Mouse (Mus musculus) embryonic stem cell, embryonic (primary cell): ENCODE results near the gene Emx1.

Experiments used
- CTCF ChIA-PET, 4 experiments: fragments of 300-600 bp in 2 of 4; fragments of 350-600 bp in 2 of 4; sonication (Branson Sonifier 250); formaldehyde crosslinking; loops; one replicate each; lab custom pipeline; 2022; ENCODE audit warnings: inconsistent platforms in 2 of 4; lab: Charles Lee
- POLR2A ChIA-PET, 4 experiments: fragments of 300-600 bp in 2 of 4; fragments of 350-600 bp in 2 of 4; sonication (Branson Sonifier 250); formaldehyde crosslinking; loops; one replicate each; lab custom pipeline; 2022; ENCODE audit warnings: antibody characterized with exemption in 4 of 4, inconsistent platforms in 1 of 4; lab: Charles Lee

Emx1 gene

DNA sequence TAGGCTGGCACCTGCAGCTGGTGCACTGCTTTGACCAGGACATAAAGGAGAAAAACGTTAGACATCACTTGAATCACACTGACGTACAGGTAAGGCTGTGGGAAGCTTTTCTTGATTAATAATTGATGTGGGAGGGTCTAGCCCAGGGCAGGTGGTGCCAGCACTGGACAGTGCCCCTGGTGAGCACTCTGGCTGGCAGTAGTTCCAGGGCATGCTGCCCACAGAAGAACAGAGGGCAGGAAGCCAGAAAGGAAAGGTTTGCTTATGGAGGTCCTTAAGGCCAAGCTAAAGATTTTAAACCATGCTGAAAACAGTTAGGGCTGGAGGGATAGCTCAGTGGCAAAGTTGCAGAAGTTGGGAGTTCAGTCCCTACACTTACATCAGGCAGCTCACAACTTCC, 7.2 kb upstream of the Emx1 start:
- ChIA-PET POLR2A (interaction anchor here in 3 of 4 experiments (0.7 to 1.2 kb wide), 3 partner anchors 10 to 1216 kb away, joined by 3 to 4 read pairs (median 3); no protein-coding TSS in a partner anchor), CTCF (interaction anchor here in 1 of 4 experiments (1.2 to 1.4 kb wide), 2 partner anchors 14 to 20 kb away, joined by 3 to 5 read pairs; no protein-coding TSS in a partner anchor)

DNA sequence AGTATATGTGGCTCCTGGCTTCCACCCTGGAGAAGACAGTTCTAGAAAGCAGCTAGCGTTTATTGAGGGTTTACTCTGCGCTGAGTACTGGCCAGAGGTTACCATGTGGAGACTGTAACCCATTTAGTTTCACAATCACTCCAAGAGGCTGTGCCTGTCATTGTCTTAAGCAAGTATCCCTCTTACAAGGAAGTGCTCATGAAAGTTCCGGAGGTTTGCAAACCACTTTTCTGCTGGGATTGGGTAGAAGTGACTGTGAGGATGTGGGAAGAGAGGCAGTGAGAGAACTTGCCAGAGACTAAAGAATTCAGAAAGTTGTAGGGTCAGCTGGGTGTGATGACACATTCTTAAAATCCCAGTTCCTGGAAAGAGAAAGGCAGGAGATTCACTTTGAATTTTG, 3.3 kb upstream of the Emx1 start:
- POLR2A ChIA-PET = interaction anchor here in 1 of 4 experiments (1.3 kb wide), 1 partner anchor 23 kb away, joined by 4 read pairs; no protein-coding TSS in a partner anchor
- CTCF ChIA-PET = interaction anchor here in 1 of 4 experiments (8.7 kb wide), 1 partner anchor 54 kb away, joined by 55 read pairs; no protein-coding TSS in a partner anchor

DNA sequence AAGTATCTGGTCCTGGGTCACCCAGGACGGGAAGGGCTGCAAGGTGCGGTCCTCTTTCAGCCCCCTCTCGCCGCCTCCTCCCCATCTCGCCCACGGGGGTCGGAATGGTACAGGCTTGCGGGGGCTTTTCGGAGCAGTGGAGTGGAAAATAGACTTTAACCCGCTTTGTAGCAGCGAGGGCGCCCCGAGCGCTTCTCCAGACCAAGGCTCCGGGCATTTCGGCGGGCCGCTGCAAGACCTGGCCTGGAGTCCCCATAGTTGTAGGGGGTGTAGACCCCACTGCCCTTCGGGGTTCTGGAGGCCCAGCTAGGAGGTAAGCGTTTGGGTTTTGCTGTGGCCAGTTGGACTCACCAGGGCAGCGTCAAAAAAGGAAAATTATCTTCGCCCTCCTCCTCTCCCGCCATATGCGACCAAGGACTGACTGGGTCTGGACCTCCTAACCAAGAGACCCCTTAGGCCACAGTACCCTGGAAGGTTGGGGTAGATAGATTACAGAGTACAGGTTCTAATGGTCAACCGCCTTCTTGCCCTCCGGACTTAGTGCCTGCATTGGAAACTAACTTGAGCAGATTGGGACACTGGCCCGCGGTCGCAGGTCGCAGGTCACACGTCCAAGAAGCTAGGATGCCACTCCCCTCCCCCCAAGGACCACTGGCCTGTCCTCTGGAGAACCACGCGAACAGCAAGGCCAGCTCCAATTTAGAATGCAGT, 1.1 kb upstream of the Emx1 start:
- CTCF ChIA-PET = interaction anchor here in 3 of 4 experiments (0.7 to 8.7 kb wide), 19 partner anchors 11 to 225 kb away, joined by 3 to 55 read pairs (median 3); partner anchors contain the start of gene Spr (in 1 of the 3)
- POLR2A ChIA-PET = interaction anchor here in 3 of 4 experiments (0.5 to 3.2 kb wide), 31 partner anchors 9 to 1546 kb away, joined by 3 to 38 read pairs (median 4); partner anchors contain the start of genes Cct7 (in 2 of the 3), Pradc1 (in 2 of the 3), Rab11fip5 (in 1 of the 3) and Sfxn5 (in 1 of the 3)

GRCm38 (mm10) chr6:85186744-85187059, 536 bp upstream of the Emx1 start:
- ChIA-PET POLR2A (interaction anchor here in 3 of 4 experiments (0.5 to 3.2 kb wide), 31 partner anchors 10 to 1546 kb away, joined by 3 to 38 read pairs (median 4); partner anchors contain the start of genes Cct7 (in 2 of the 3), Pradc1 (in 2 of the 3), Spr (in 2 of the 3) and Rab11fip5 (in 1 of the 3)), CTCF (interaction anchor here in 3 of 4 experiments (0.7 to 8.7 kb wide), 20 partner anchors 11 to 224 kb away, joined by 3 to 55 read pairs (median 3); partner anchors contain the start of gene Spr (in 1 of the 3))

- ChIA-PET CTCF (interaction anchor here in 3 of 4 experiments (0.5 to 8.7 kb wide), 8 partner anchors 8 to 189 kb away, joined by 3 to 55 read pairs (median 4); no protein-coding TSS in a partner anchor), POLR2A (interaction anchor here in 2 of 4 experiments (0.7 to 3.2 kb wide), 17 partner anchors 9 to 324 kb away, joined by 3 to 38 read pairs (median 5); partner anchors contain the start of gene Rab11fip5 (in 1 of the 2))
Observed at GRCm38 (mm10) chr6:85188256-85189110, 1.2 kb downstream of the Emx1 start.

DNA sequence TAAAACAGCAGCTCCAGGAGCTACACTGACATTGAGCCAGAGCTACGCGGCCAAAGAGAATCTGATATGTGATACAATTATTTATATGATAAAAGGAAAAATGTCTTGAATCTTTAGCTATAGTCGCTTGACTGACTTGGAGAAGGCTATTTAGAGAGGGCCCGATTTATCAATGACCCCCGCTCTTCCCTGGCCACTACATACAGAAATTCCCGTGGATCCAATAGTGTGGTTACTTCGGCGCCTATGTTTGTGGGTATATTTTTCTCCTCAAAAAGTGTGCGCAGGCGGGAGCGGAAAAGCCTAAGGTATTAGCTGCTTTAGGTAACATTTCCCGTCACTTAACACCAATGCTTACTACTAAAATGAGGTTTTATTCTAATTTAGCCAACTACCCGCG, 2.1 kb downstream of the Emx1 start:
- CTCF ChIA-PET = interaction anchor here in 2 of 4 experiments (0.7 to 8.7 kb wide), 4 partner anchors 42 to 92 kb away, joined by 3 to 55 read pairs (median 4); partner anchors contain the start of gene Spr (in 1 of the 2)

GRCm38 (mm10) chr6:85189911-85190591, 2.8 kb downstream of the Emx1 start:
- CTCF ChIA-PET = interaction anchor here in 3 of 4 experiments (0.7 to 8.7 kb wide), 7 partner anchors 31 to 205 kb away, joined by 3 to 55 read pairs (median 4); partner anchors contain the start of gene Spr (in 2 of the 3)
- POLR2A ChIA-PET = interaction anchor here in 2 of 4 experiments (0.6 to 3.1 kb wide), 18 partner anchors 9 to 324 kb away, joined by 3 to 9 read pairs (median 4); partner anchors contain the start of gene Egr4 (in 1 of the 2)

More for the DNA sequence above, 2.1 kb downstream of the Emx1 start:
- POLR2A ChIA-PET = interaction anchor here in 3 of 4 experiments (0.6 to 3.1 kb wide), 15 partner anchors 10 to 445 kb away, joined by 3 to 10 read pairs (median 4); no protein-coding TSS in a partner anchor

GRCm38 (mm10) chr6:85190671-85191070, 3.4 kb downstream of the Emx1 start:
- CTCF ChIA-PET = interaction anchor here in 3 of 4 experiments (0.5 to 8.7 kb wide), 8 partner anchors 31 to 209 kb away, joined by 3 to 55 read pairs (median 4); partner anchors contain the start of gene Spr (in 2 of the 3)
- POLR2A ChIA-PET = interaction anchor here in 2 of 4 experiments (0.6 to 3.1 kb wide), 16 partner anchors 9 to 323 kb away, joined by 3 to 9 read pairs (median 4); partner anchors contain the start of gene Egr4 (in 1 of the 2)

DNA sequence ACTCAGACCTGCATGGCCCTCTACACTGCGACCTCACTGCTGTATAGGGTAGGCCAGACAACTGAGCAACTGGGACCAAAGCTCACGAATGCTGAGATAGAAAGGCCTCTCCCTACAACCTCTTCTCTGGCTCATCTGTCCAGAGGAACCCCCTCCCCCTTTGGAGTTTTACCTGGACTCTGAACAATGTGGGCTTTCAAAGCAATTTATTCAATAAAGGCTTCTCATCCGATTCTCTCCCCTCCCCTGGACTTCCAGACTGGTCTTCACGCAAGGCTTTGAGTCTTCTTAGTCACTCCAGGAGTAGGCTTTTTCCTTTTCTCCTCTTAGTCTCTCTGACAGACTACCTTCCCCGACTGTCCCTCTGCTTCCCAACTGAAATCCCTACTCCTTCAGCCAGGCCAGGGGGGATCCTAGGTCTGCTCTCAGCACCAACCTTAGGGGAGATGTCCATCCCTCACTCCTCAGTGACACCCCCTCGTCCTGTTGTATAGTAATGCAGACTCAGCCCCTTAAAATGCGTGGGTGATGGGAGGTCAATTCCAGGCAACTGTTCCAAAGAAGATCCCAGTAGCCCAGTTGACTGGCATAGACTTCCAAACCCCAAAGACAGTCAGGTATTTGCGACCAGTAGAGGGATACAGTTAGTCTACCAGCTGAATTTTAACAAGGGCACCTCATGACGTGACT, 4.7 kb downstream of the Emx1 start:
- CTCF ChIA-PET = interaction anchor here in 2 of 4 experiments (1.5 to 8.7 kb wide), 2 partner anchors 37 to 46 kb away, joined by 6 to 55 read pairs; no protein-coding TSS in a partner anchor
- POLR2A ChIA-PET = interaction anchor here in 2 of 4 experiments (0.6 to 3.1 kb wide), 10 partner anchors 8 to 1475 kb away, joined by 3 to 9 read pairs (median 4); partner anchors contain the start of gene Pradc1 (in 1 of the 2)

- ChIA-PET POLR2A (interaction anchor here in 2 of 4 experiments (1.5 to 2.1 kb wide), 3 partner anchors 13 to 33 kb away, joined by 3 to 8 read pairs (median 6); no protein-coding TSS in a partner anchor), CTCF (interaction anchor here in 2 of 4 experiments (1.0 to 1.5 kb wide), 5 partner anchors 14 to 46 kb away, joined by 3 to 5 read pairs (median 4); no protein-coding TSS in a partner anchor)
Observed at GRCm38 (mm10) chr6:85193381-85194318, 6.4 kb downstream of the Emx1 start.

DNA sequence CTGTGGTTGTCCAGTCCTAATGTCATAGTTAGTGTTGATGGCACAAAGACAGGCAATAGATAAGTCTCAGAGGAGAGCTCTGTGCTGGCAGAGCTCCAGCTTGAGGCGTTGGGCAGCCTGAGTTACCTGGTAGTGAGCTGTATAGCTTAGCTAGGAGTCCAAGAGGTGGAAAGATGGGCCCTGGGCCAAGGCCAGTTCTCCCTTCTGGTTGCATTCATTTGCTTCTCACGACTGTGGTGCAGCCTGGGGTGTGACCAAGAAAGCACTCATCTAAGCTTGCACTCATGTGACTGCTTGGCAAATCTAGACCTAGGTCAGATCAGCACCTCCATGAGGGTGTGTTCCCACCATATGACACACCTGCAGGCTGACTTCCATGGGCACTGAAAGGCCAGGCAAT, 10.7 kb downstream of the Emx1 start:
- ChIA-PET CTCF (interaction anchor here in 3 of 4 experiments (0.7 to 2.3 kb wide), 6 partner anchors 11 to 213 kb away, joined by 3 to 8 read pairs (median 4); partner anchors contain the start of gene Emx1 (in 1 of the 3)), POLR2A (interaction anchor here in 2 of 4 experiments (1.9 to 2.1 kb wide), 2 partner anchors 10 kb away, joined by 5 to 6 read pairs; partner anchors contain the start of gene Emx1 (in 2 of the 2))

DNA sequence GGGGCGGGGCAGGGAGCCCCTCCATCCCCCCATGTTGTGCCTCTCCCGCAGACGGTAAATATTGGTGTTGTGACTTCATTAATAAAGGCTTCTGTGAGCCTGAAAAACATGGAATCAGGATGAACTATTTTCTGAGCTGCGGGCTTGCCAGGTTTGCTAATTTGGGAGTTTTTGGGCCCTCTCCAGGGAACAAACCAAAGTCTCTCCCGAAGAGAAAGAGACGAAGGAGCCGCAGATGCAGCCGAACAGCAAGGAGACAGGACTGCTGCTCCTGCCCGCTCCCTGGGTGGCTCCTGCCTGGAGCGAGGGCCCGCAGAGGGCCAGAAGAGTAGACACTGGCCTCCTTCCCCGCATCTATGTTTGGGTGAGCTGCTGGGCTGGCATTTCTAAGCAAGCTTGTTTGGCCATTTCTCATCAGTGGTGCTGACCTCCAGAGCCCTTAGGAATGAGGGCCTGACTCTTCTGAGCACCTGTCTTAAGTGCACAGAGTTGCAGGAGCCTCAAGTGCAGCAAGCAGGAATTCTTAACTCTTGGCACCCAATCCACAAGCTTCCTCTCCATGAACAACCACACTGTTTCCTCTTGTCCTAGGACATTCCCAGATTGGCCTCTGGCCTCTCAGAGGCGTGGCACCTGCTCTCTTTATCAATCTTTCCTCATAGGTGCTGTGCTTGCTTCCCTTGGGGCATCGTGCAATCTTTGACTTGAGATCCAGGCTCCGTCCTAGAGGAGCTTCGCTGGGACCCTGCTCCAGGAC, 19.1 kb downstream of the Emx1 start:
- ChIA-PET CTCF (interaction anchor here in 3 of 4 experiments (0.7 to 1.7 kb wide), 4 partner anchors 8 to 133 kb away, joined by 3 to 8 read pairs (median 3); no protein-coding TSS in a partner anchor), POLR2A (interaction anchor here (0.6 to 2.0 kb wide), 17 partner anchors 12 to 1373 kb away, joined by 3 to 8 read pairs (median 4); partner anchors contain the start of genes Cct7 (in 1 of the 4), Emx1 (in 1 of the 4) and Pradc1 (in 1 of the 4))

GRCm38 (mm10) chr6:85206939-85207285, 19.7 kb downstream of the Emx1 start:
- CTCF ChIA-PET = interaction anchor here in 3 of 4 experiments (1.0 to 1.7 kb wide), 3 partner anchors 30 to 132 kb away, joined by 3 to 8 read pairs (median 3); no protein-coding TSS in a partner anchor

More at GRCm38 (mm10) chr6:85206939-85207285, 19.7 kb downstream of the Emx1 start:
- POLR2A ChIA-PET = interaction anchor here (0.6 to 2.0 kb wide), 17 partner anchors 12 to 1582 kb away, joined by 3 to 8 read pairs (median 4); partner anchors contain the start of genes Cct7 (in 1 of the 4), Emx1 (in 1 of the 4) and Pradc1 (in 1 of the 4)
